Mouse (Mus musculus) stomach, embryonic 14.5 days (tissue): ENCODE results near the gene Arhgef3. TPM values are rescaled to one million over a fixed set of nuclear protein-coding genes. Genes with fewer than 3 reads are reported as not detected.

Experiments
- ATAC-seq: fragments of 200-750 bp; cut with Nextera tagmentation; 2 replicates; pipeline ENCODE4 v1.8.0; 2017; ENCODE audit warnings: low read depth, moderate TSS enrichment; ENCODE audit not compliant: insufficient number of reproducible peaks, insufficient read depth, low FRiP score
- H3K27ac ChIP-seq: fragments of 300-500 bp; sonication (generic); 2 replicates; pipeline ENCODE4 v1.5.1; 2014; ENCODE audit warnings: mild to moderate bottlenecking, low read length, moderate library complexity, mixed read lengths
- H3K27me3 ChIP-seq: fragments of 300-500 bp; sonication (generic); 2 replicates; pipeline ENCODE4 v1.6.1; 2014; ENCODE audit warnings: low read length, control low read depth, mixed read lengths; ENCODE audit not compliant: control insufficient read depth, insufficient read depth
- H3K36me3 ChIP-seq: fragments of 300-500 bp; sonication (generic); 2 replicates; pipeline ENCODE4 v1.6.1; 2014; ENCODE audit warnings: mild to moderate bottlenecking, control low read depth, low read length, moderate library complexity, mixed read lengths; ENCODE audit not compliant: control insufficient read depth, insufficient read depth
- H3K4me1 ChIP-seq: fragments of 300-500 bp; sonication (generic); 2 replicates; pipeline ENCODE4 v1.6.1; 2014; ENCODE audit warnings: low read length, control low read depth, mixed read lengths; ENCODE audit not compliant: control insufficient read depth, insufficient read depth
- H3K4me2 ChIP-seq: fragments of 300-500 bp; sonication (generic); replicated peaks from 2 replicates; pipeline ENCODE4 v1.6.1; 2014; ENCODE audit warnings: low read depth, low read length, control low read depth
- H3K4me3 ChIP-seq: fragments of 300-500 bp; sonication (generic); 2 replicates; pipeline ENCODE4 v1.5.1; 2014; ENCODE audit warnings: low read depth, low read length, control low read depth
- H3K9ac ChIP-seq: fragments of 300-500 bp; sonication (generic); replicated peaks from 2 replicates; pipeline ENCODE4 v1.6.1; 2014; ENCODE audit warnings: low read depth, mild to moderate bottlenecking, control low read depth, low read length, moderate library complexity, mixed read lengths
- H3K9me3 ChIP-seq: fragments of 300-500 bp; sonication (generic); 2 replicates; pipeline ENCODE4 v1.6.1; 2016; ENCODE audit warnings: low read depth, low read length, control low read depth; ENCODE audit not compliant: control insufficient read depth
- WGBS: fragments of 180-500 bp; shearing (Covaris S2); extraction: QIAGEN DNeasy Blood & Tissue Kit; methylation state at CpG from one replicate; pipeline ENCODE4 v1.1.7; 2014; 5-methylcytosine and 5-hydroxymethylcytosine counted together
- polyA plus RNA-seq: library from polyadenylated mRNA; unstranded; fragments of >200 nt; fragmentation: Nextera tagmentation; extraction: Ambion mirVana; gene quantifications from 2 replicates; pipeline ENCODE4 v1.2.1, GENCODE M21; 2014

Gene Arhgef3
- polyA plus RNA-seq, 1 experiment from 2014 or later, result 16.4 TPM

DNA sequence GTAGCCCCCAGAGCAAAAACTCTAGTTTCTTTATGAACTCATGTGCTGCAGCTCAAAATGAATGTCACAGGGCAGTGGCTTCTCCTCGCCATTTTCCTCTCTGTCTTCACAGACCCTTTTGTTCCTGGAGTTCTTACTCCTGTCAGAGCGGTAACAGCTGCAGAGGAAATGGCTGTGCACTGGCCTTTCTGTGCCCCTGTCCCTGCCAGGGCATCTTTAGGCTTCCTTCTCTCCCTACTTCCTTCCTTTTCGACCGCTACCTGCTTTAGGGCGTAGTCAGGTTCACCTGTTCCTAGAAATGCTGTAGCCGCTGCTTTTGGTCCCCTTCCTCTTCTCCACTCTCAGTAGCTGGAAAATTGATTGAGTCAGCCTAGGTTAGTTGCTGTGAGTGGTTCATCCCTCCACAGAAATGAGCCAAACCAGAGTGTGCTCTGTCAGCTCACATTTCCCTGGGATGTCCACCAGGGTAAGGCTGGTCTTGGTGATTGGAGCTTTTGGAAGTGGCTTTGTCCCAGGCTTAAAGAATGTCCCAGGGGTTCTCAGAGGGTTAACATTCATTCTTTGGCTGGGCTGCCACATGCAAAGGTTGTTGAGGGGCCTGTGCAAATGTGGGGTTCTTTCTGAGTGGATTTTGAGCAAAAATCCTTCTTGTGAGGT, 121.3 kb downstream of the Arhgef3 start:
- Histone ChIP-seq H3K27me3 (no peaks in the 10 kb centered on the region), H3K4me2 (no peak overlapping the region), H3K36me3 (no peaks in the 10 kb centered on the region), H3K9ac (no peak overlapping the region), H3K9me3 (no peaks in the 10 kb centered on the region), H3K4me1 (peaks cover 13% of the 10 kb centered on the region), H3K4me3 (no peak overlapping the region), H3K27ac (no peak overlapping the region)
- no peak for ATAC-seq
- 72% methylated on average over 6 of the region's 6 CpGs for WGBS

DNA sequence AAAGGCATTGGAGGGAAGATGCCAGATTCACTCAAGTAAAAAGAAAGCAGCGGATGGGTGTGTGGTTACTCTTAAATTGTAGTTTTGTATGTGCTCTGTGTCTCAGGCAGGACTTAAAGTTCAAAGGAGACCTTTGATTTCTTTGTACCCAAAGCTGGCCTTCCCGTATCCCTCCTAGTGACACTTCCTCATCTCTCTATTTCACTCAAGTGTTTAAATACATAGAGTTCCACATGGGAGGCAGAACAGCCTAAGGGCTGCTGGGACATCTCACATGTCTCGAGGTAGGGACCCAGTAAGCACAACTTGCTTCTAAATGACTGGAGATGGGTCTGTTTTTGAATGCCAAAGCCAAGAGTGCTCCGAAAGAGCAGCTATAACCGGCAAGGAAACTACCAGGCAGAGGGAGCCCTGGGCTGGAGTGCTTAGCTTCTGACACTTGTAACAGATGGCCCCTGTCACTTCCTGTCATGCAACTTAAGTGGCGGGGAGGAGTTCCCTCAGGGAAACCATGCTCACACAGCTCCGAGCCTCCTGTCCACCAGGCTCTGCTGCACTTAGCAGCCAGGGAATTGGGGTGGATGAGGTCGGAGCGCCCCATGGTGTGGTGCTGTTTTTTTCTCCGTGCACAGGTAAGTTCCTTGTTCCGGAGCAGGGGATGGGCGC, 123.0 kb downstream of the Arhgef3 start:
- Histone ChIP-seq H3K9ac (no peak overlapping the region), H3K27ac (no peak overlapping the region)
- peak; percentile 75; the same call in 1 of the 2 replicates for ATAC-seq

DNA sequence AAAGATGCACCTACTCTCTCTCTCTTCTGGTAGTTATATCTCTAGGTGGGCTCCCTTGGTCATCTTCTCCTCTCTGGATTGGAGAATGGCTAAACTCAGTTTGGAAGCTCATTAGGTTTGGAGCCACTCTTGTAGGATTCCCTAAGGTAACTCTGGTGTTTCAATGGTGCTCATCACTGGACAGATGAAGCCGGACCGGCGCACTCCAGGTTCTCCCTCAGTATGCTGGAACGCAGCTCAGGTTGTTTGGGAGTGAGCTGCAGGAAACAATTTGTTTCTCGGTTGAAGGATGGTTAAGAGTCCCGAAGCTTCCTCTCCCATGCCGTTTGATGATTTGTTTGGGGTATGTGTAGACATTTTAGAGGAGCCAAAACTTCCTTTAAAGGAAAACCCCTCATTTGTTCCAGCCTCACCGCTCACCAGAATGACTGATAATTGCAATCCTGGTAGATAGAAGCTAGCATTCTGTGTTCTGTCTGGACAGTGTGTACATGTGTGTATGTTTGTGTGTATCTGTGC, 124.0 kb downstream of the Arhgef3 start:
- no peak for ATAC-seq
- peak overlapping the region; percentile 25; the same call in 1 of the 2 replicates for H3K4me2 ChIP-seq

More for the DNA sequence above, 123.0 kb downstream of the Arhgef3 start:
- WGBS, result 28% methylated on average over 12 of the region's 12 CpGs
- peaks cover 7% of the 10 kb centered on the region; the same call in 1 of the 2 replicates for H3K4me1 ChIP-seq
- no peaks in the 10 kb centered on the region for H3K36me3 ChIP-seq
- H3K9me3 ChIP-seq, result no peaks in the 10 kb centered on the region
- H3K4me2 ChIP-seq, result peak overlapping the region; percentile 25; the same call in 1 of the 2 replicates
- H3K27me3 ChIP-seq, result no peaks in the 10 kb centered on the region
- no peak overlapping the region for H3K4me3 ChIP-seq

DNA sequence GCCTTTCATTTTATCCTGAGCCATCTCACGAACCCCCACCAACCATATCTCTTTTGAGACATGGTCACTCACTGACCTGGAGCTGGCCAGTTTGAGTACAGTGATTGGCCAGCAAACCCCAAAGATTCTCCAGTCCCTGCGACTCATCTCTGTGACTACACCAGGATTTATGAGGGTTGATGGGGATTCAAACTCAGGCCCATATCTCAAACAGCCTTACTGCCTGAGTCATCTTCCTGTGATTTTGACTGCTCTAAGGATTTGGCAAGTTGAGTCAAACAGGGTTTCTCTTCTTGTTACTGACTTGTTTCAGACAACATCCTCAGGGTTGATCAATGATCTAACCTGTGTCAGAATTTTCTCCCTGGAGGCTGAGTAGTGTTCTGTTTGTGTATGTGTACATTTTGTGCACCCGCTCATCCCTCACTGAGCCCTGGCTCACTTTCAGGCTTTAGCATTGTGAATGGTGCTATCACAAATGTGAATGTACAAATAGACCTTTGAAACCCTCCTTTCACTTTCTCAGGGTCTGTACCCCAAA, 124.9 kb downstream of the Arhgef3 start:
- Histone ChIP-seq H3K9me3 (no peaks in the 10 kb centered on the region), H3K4me3 (no peak overlapping the region), H3K4me2 (no peak overlapping the region), H3K36me3 (no peaks in the 10 kb centered on the region), H3K27ac (no peak overlapping the region), H3K4me1 (peaks cover 7% of the 10 kb centered on the region; the same call in 1 of the 2 replicates), H3K9ac (no peak overlapping the region), H3K27me3 (no peaks in the 10 kb centered on the region)
- 84% methylated on average over 3 of the region's 3 CpGs for WGBS
- ATAC-seq, result no peak

More for the DNA sequence above, 124.0 kb downstream of the Arhgef3 start:
- no peaks in the 10 kb centered on the region for H3K36me3 ChIP-seq
- H3K27ac ChIP-seq, result no peak overlapping the region
- peaks cover 7% of the 10 kb centered on the region; the same call in 1 of the 2 replicates for H3K4me1 ChIP-seq
- no peak overlapping the region for H3K4me3 ChIP-seq
- H3K27me3 ChIP-seq, result no peaks in the 10 kb centered on the region
- no peak overlapping the region for H3K9ac ChIP-seq
- WGBS, result 65% methylated on average over 8 of the region's 8 CpGs
- H3K9me3 ChIP-seq, result no peaks in the 10 kb centered on the region

DNA sequence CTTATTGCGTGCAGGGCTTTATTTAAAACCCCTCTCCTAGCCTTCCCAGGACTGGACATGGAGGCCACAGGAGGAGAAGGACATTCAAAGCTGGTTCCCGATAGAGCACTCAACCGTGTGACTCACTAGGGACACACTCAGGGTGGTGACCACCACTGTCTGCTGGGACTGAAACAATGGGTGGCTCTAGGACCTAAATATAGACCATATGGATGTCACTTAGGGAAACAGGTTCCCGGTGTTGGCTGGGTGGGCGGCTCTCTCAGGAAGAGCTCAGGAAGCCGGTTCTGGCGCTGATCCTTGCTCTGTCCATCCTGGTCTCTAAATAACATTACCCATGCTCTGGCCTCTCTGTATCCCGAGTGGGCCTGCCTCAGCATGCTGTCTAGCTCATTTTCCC, 127.6 kb downstream of the Arhgef3 start:
- Histone ChIP-seq H3K4me1 (peaks cover 7% of the 10 kb centered on the region; the same call in 1 of the 2 replicates), H3K9me3 (no peaks in the 10 kb centered on the region), H3K27me3 (no peaks in the 10 kb centered on the region), H3K9ac (no peak overlapping the region), H3K27ac (no peak overlapping the region), H3K36me3 (no peaks in the 10 kb centered on the region), H3K4me2 (no peak overlapping the region), H3K4me3 (no peak overlapping the region)
- WGBS, result 82% methylated on average over 8 of the region's 8 CpGs
- ATAC-seq, result no peak

DNA sequence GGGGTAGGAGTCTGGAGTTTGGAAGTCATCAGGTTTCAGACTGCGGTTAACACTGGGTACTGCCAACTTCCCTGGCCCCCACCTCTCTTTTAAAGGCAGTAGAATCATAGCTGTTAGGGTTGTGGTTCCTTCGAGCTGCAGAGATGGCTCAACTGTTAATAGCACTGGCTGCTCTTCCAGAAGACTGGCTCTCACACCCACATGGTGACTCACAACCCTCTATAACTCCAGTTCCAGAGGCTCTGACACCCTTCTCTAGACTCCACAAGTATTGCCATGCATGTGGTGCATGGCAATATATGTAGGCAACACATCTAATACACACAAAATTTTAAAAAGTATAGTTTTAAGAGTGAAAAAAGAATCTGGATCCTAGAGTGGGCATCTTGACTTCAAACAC, 128.1 kb downstream of the Arhgef3 start:
- no peak for ATAC-seq

DNA sequence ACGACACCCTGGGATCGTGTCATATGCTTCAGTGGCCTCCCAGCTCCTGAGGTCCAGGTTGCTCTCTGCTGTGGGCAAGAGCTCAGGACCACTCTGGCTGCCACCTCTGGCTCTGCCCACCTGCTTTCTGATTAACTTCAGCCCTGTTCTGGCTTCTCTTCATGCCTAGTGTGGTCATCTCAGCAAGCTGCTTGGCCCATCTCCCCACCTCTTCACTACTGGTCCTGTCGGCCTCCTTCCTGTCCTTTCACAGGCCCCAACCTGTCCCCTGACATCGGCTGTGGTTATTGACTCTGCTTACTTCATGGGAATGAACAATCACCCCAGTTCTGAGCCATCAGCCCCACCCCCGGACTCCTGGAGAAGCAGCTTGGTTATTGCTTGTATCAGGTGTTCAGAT, 128.9 kb downstream of the Arhgef3 start:
- Histone ChIP-seq H3K36me3 (no peaks in the 10 kb centered on the region), H3K9me3 (no peaks in the 10 kb centered on the region), H3K27me3 (no peaks in the 10 kb centered on the region), H3K4me3 (no peak overlapping the region), H3K4me1 (no peaks in the 10 kb centered on the region), H3K4me2 (no peak overlapping the region), H3K9ac (no peak overlapping the region), H3K27ac (no peak overlapping the region)
- WGBS, result 78% methylated on average over 5 of the region's 5 CpGs
- no peak for ATAC-seq

More for the DNA sequence above, 128.1 kb downstream of the Arhgef3 start:
- Histone ChIP-seq H3K9ac (no peak overlapping the region), H3K9me3 (no peaks in the 10 kb centered on the region), H3K27me3 (no peaks in the 10 kb centered on the region), H3K27ac (no peak overlapping the region), H3K4me1 (peaks cover 5% of the 10 kb centered on the region; the same call in 1 of the 2 replicates), H3K4me2 (no peak overlapping the region), H3K36me3 (no peaks in the 10 kb centered on the region), H3K4me3 (no peak overlapping the region)
- WGBS, result 85% methylated on average over 2 of the region's 2 CpGs

DNA sequence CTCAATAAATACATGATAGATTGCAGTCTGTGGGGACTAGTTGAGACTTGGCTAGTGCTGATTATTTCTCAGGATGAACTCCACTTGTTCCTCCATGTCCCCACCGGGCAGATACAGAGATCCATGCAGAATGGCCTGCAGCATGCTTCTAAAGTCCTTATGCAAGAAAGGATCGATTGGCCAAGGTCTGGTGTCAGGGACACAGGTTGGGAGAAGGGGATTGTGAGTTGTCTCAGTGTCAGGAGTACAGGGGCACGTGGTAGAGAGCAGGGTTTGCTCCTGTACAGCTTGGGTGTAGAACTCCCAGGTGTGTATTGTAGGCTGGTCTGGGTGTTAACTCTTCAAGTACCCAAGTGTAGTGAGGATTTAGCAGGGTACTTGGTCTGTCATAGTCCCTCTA, 130.2 kb downstream of the Arhgef3 start:
- no peak overlapping the region for H3K4me2 ChIP-seq
- H3K9ac ChIP-seq, result no peak overlapping the region
- no peak overlapping the region for H3K27ac ChIP-seq
- no peaks in the 10 kb centered on the region for H3K9me3 ChIP-seq
- no peaks in the 10 kb centered on the region for H3K27me3 ChIP-seq
- ATAC-seq, result no peak
- H3K36me3 ChIP-seq, result no peaks in the 10 kb centered on the region
- H3K4me1 ChIP-seq, result no peaks in the 10 kb centered on the region
- H3K4me3 ChIP-seq, result no peak overlapping the region
- 66% methylated on average over 3 of the region's 3 CpGs for WGBS
